Mouse (Mus musculus): Measurements from ENCODE around the gene Rps27. TPM values are rescaled to one million over a fixed set of nuclear protein-coding genes. Genes with fewer than 3 reads are reported as not detected.
"Not testable (repeated sequence)": the region's sequence is repeated elsewhere in the genome, so short reads cannot be mapped to it uniquely, and the experiment has no call there.

Rps27 gene
- polyA plus RNA-seq (2016; fragmentation: Nextera tagmentation; extraction: Ambion mirVana) = 1,310 and 1,325 TPM in 2 replicates

DNA sequence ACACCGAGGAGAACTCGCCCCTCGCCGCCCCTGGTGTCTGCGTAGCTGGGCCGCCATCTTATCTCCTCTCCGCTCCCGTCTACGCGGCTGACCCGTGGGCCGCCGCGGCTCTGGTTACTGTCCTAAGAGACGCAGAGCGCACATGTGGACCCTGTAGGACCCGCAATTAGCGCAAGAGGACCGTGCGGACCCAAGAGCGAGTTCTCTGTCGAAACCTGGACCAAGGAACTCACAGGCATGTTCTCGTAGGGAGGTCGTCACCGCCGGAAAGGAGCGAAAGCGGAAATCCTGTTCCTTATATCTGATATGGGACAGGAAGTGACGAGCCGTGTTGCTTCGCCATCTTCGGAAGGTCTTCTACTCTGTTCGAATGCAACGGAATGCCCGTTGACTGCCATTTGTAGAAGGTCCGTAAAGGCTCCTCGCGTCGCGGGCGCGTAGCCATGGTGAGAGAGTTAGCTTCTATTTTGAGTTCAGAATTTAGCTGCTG, at the start of gene Rps27, which contains the start of gene Rab13:
Gene Rps27 (minus strand): TSS at position 275 of the 490 bp plus-strand sequence.
Gene Rab13 (plus strand): TSS at position 319 of the 490 bp plus-strand sequence.
- H3K27ac ChIP-seq = peak within 1 kb of the TSS; percentile 88
- H3K9ac ChIP-seq = peak within 1 kb of the TSS; percentile 83
- under 1% methylated on average over 42 of the region's 42 CpGs for WGBS
- H3K4me3 ChIP-seq = peak within 1 kb of the TSS; percentile 89
- peaks cover 17% of the 10 kb centered on the region for H3K4me1 ChIP-seq
- no peaks in the 10 kb centered on the region for H3K9me3 ChIP-seq
- no peaks in the 10 kb centered on the region for H3K27me3 ChIP-seq
- H3K36me3 ChIP-seq = peaks cover 36% of the 10 kb centered on the region
- peak within 1 kb of the TSS; percentile 96 for H3K4me2 ChIP-seq (replicated peaks)
- ATAC-seq (ENCODE audit: insufficient number of reproducible peaks, insufficient read depth, low FRiP score, low TSS enrichment) = peak; percentile 89

GRCm38 (mm10) chr3:90258521-90258920, 45.1 kb upstream of the Rps27 start:
- H3K4me1 ChIP-seq = peaks cover 17% of the 10 kb centered on the region
- no peak overlapping the region for H3K4me3 ChIP-seq
- no peak overlapping the region for H3K4me2 ChIP-seq (replicated peaks)
- ATAC-seq (ENCODE audit: insufficient number of reproducible peaks, insufficient read depth, low FRiP score, low TSS enrichment) = no peak
- H3K27me3 ChIP-seq = no peaks in the 10 kb centered on the region
- no peak overlapping the region for H3K9ac ChIP-seq
- H3K9me3 ChIP-seq = no peaks in the 10 kb centered on the region
- no peak overlapping the region for H3K27ac ChIP-seq
- H3K36me3 ChIP-seq = peaks cover 60% of the 10 kb centered on the region
- whole genome bisulfite sequencing = 95% methylated on average over 4 of the region's 4 CpGs

GRCm38 (mm10) chr3:90256731-90257530, 43.5 kb upstream of the Rps27 start:
- 93% methylated on average over 19 of the region's 19 CpGs for WGBS
- no peak overlapping the region for H3K27ac ChIP-seq
- no peak for ATAC-seq (ENCODE audit: insufficient number of reproducible peaks, insufficient read depth, low FRiP score, low TSS enrichment)
- H3K36me3 ChIP-seq = peaks cover 44% of the 10 kb centered on the region
- no peaks in the 10 kb centered on the region for H3K27me3 ChIP-seq
- H3K9ac ChIP-seq = no peak overlapping the region
- no peak overlapping the region for H3K4me2 ChIP-seq (replicated peaks)
- H3K4me1 ChIP-seq = peaks cover 18% of the 10 kb centered on the region
- H3K9me3 ChIP-seq = no peaks in the 10 kb centered on the region
- H3K4me3 ChIP-seq = no peak overlapping the region

DNA sequence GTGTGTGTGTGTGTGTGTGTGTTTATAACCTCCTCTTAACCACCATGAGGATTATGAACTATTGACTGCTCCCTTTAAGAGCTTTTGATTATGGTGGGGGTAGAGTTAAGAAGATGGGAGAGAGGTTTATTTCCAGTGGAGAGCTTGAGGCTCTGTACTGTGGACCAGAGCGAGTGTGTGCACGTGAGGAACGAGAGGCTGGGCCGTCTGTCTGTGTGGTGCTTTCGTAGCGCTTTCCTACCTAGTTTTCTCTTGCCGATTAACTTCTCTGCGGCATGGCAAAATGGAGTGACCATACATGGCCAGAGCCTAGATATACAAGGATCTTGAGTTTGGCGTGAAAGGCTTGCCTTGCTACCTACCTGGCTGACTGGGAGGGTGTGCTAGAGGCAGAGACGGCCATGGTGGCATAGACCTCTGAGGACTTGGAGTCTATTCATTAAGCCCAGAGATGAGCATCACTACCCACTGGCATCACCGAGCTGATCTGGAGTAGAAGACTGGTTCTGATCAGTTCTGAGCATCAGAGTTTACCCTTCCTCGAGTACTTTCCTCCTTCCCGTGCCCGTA, 42.4 kb upstream of the Rps27 start:
- ATAC-seq (ENCODE audit: insufficient number of reproducible peaks, insufficient read depth, low FRiP score, low TSS enrichment) = no peak
- Histone ChIP-seq H3K27me3 (no peaks in the 10 kb centered on the region), H3K4me3 (no peak overlapping the region), H3K4me2 (replicated peaks) (peak overlapping the region; percentile 81), H3K27ac (no peak overlapping the region), H3K4me1 (peaks cover 18% of the 10 kb centered on the region), H3K36me3 (peaks cover 43% of the 10 kb centered on the region), H3K9me3 (no peaks in the 10 kb centered on the region), H3K9ac (no peak overlapping the region)
- 94% methylated on average over 14 of the region's 14 CpGs for WGBS

DNA sequence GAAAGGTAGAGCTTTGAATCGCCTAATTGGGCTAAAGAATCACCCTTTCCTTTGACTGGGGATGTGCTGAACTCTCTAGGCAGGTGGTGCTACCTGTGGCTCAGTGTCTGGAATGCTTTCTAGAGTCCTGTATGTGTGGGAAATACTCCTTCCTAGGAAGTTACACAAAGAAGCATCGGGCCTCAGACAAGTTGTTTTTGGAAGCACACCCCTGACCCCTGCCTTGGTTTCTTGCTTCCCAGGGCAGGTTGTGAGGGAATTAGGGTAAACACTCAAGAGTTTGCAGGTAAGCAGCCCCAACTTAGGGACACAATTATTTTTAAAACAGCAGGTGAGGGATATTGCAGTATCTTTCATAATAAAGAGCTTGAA, 41.7 kb upstream of the Rps27 start:
- no peaks in the 10 kb centered on the region for H3K9me3 ChIP-seq
- ATAC-seq (ENCODE audit: insufficient number of reproducible peaks, insufficient read depth, low FRiP score, low TSS enrichment) = no peak
- H3K27me3 ChIP-seq = no peaks in the 10 kb centered on the region
- WGBS = 23% methylated on average over 2 of the region's 2 CpGs
- peak overlapping the region; percentile 79; the same call in 1 of the 2 replicates for H3K27ac ChIP-seq
- peaks cover 18% of the 10 kb centered on the region for H3K4me1 ChIP-seq
- peak overlapping the region; percentile 88 for H3K9ac ChIP-seq
- peak overlapping the region; percentile 81 for H3K4me2 ChIP-seq (replicated peaks)
- H3K36me3 ChIP-seq = peaks cover 42% of the 10 kb centered on the region
- peak overlapping the region; percentile 88 for H3K4me3 ChIP-seq

DNA sequence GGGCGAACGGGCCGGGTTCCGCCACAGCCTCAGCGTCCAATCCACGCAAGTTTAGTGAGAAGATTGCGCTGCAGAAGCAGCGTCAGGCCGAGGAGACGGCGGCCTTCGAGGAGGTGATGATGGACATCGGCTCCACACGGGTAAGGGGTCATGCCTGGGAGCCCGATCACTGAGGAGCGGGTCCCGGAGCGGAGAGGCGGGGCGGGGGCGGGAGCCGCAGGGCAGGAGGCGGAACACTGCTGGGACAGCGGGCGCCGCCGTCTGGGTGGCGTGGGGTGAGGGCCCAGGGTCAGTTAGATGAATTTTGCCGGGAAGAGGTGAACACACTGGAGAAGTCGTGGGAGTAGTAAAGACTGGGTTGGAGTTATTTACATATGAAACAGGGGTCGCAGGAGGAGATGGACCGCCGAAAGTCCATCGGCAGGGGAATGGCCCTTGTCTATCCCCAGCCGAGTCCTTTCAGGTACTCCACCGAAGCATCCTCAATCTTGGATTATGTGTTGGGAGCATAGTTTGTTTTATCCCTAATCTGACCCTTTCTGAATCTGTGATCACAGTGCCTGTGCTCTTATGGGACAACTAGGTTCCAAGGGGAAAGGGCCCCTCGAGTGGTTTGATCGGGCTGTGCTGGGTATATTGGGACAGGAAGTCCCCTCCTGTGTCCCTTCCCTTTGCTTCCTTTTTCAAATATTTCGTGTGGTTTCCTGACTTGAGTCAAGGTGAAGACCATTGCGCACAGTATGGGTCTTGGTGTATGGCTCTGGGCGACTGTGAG, 41.2 kb upstream of the Rps27 start:
- peaks cover 37% of the 10 kb centered on the region for H3K36me3 ChIP-seq
- 1% methylated on average over 41 of the region's 41 CpGs for WGBS
- peak; percentile 58 for ATAC-seq (ENCODE audit: insufficient number of reproducible peaks, insufficient read depth, low FRiP score, low TSS enrichment)
- H3K4me2 ChIP-seq (replicated peaks) = peak overlapping the region; percentile 81
- H3K27ac ChIP-seq = peak overlapping the region; percentile 79
- no peaks in the 10 kb centered on the region for H3K27me3 ChIP-seq
- peak overlapping the region; percentile 88 for H3K9ac ChIP-seq
- no peaks in the 10 kb centered on the region for H3K9me3 ChIP-seq
- H3K4me1 ChIP-seq = peaks cover 18% of the 10 kb centered on the region
- peak overlapping the region; percentile 88 for H3K4me3 ChIP-seq

DNA sequence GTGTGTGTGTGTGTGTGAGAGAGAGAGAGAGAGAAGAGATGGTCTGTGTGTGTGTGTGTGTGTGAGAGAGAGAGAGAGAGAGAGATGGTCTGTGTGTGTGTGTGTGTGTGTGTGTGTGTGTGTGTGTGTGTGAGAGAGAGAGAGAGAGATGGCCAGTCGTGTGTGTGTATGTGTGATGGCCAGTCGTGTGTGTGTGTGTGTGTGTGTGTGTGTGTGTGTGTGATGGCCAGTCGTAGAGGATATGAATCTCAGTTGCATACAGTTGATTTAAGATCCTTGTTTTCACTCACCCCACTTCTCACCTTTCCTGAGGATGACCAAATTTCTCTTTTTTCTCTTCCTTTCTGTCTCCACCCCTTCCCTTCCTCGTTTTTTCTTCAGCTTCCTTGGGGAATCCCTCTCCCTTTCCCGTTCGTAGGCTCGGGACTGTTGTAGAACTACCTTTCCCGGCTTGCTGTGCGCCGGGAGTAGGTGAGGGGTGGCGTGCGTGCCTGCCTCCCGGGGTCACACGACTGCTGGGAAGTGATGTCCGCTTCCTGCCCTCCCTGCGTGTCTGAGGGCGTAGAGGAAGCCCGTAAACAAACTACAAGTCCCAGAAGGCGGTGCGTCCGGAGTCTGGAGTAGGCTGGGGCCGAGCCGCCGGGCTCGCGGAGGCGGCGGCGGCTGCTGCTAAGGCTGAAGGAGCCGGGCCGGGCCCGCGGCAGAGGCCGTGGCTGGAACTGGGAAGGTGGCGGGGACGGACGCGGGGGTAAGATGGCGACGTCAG, 40.4 kb upstream of the Rps27 start, which contains the start of gene Crtc2:
Gene Crtc2 (plus strand): TSS at position 511 of the 766 bp plus-strand sequence.
- peak within 1 kb of the TSS; percentile 79 for H3K27ac ChIP-seq
- peak within 1 kb of the TSS; percentile 81 for H3K4me2 ChIP-seq (replicated peaks)
- WGBS = under 1% methylated on average over 38 of the region's 40 CpGs
- ATAC-seq (ENCODE audit: insufficient number of reproducible peaks, insufficient read depth, low FRiP score, low TSS enrichment) = peak; percentile 96
- H3K4me3 ChIP-seq = peak within 1 kb of the TSS; percentile 88
- no peaks in the 10 kb centered on the region for H3K9me3 ChIP-seq
- H3K36me3 ChIP-seq = peaks cover 29% of the 10 kb centered on the region
- no peaks in the 10 kb centered on the region for H3K27me3 ChIP-seq
- peaks cover 26% of the 10 kb centered on the region for H3K4me1 ChIP-seq
- H3K9ac ChIP-seq = peak within 1 kb of the TSS; percentile 88

DNA sequence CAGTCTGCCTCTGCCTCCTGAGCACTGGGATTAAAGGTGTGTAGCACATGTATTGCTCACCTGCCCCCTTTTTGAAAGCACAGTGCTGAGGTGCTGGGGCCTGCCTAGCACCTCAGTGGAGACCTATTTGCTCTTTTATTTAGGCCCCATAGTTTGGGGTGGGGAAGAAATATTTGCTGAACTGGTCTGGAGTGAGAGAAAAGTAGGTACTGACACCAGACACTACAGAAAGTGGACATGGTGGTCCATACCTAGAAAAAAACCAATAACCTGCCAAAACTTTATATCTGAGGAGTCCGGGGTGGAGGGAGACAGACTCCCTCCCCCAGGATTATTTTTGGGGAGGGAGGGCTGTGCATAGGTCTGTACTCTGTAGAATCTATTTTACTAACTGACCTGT, 39.7 kb upstream of the Rps27 start:
- peak; percentile 3; the same call in 1 of the 2 replicates for ATAC-seq (ENCODE audit: insufficient number of reproducible peaks, insufficient read depth, low FRiP score, low TSS enrichment)
- not testable (repeated sequence) for H3K9me3 ChIP-seq; H3K27me3 ChIP-seq; H3K4me2 ChIP-seq (replicated peaks); H3K27ac ChIP-seq; H3K9ac ChIP-seq
- Histone ChIP-seq H3K4me1 (peaks cover 29% of the 10 kb centered on the region), H3K36me3 (peaks cover 24% of the 10 kb centered on the region), H3K4me3 (peak overlapping the region; percentile 88; the same call in 1 of the 2 replicates)
- WGBS = 95% methylated on average over 1 of the region's 1 CpGs

GRCm38 (mm10) chr3:90252659-90253058, 39.2 kb upstream of the Rps27 start:
- not testable (repeated sequence) for H3K27me3 ChIP-seq; H3K4me3 ChIP-seq; H3K27ac ChIP-seq; H3K9ac ChIP-seq; ATAC-seq (ENCODE audit: insufficient number of reproducible peaks, insufficient read depth, low FRiP score, low TSS enrichment); H3K4me2 ChIP-seq (replicated peaks); H3K9me3 ChIP-seq
- H3K36me3 ChIP-seq = peaks cover 23% of the 10 kb centered on the region
- 92% methylated on average over 2 of the region's 2 CpGs for WGBS
- peaks cover 30% of the 10 kb centered on the region for H3K4me1 ChIP-seq

DNA sequence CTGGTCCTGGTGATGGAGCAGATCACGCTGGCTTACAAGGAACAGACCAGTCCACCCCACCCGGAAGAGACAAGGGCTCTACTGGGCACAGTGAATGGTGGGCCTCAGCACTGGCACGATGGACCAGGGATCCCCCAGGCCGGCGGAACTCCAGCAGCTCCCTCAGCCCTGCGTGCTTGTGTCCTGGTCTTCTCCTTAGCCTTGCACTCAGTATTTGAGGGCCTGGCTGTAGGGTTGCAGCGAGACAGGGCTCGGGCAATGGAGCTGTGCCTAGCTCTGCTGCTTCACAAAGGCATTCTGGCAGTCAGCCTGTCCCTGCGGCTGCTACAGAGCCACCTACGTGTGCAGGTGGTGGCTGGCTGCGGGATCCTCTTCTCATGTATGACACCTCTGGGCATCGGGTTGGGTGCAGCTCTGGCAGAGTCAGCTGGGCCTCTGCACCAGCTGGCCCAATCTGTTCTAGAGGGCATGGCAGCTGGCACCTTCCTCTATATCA, 38.3 kb upstream of the Rps27 start:
- H3K9me3 ChIP-seq; ATAC-seq (ENCODE audit: insufficient number of reproducible peaks, insufficient read depth, low FRiP score, low TSS enrichment); H3K9ac ChIP-seq; H3K4me2 ChIP-seq (replicated peaks); H3K27ac ChIP-seq; H3K27me3 ChIP-seq; H3K4me3 ChIP-seq: not testable (repeated sequence)
- Histone ChIP-seq H3K36me3 (peaks cover 16% of the 10 kb centered on the region), H3K4me1 (peaks cover 32% of the 10 kb centered on the region)
- 94% methylated on average over 9 of the region's 12 CpGs for WGBS

GRCm38 (mm10) chr3:90250791-90251190, 37.3 kb upstream of the Rps27 start:
- WGBS = 84% methylated on average over 6 of the region's 6 CpGs
- Histone ChIP-seq H3K27me3 (no peaks in the 10 kb centered on the region), H3K9me3 (no peaks in the 10 kb centered on the region), H3K4me2 (replicated peaks) (no peak overlapping the region), H3K4me3 (no peak overlapping the region), H3K4me1 (peaks cover 27% of the 10 kb centered on the region), H3K9ac (no peak overlapping the region), H3K36me3 (peaks cover 16% of the 10 kb centered on the region), H3K27ac (no peak overlapping the region)
- ATAC-seq (ENCODE audit: insufficient number of reproducible peaks, insufficient read depth, low FRiP score, low TSS enrichment) = no peak
